Mouse (Mus musculus) embryonic facial prominence, embryonic 10.5 days (tissue): ENCODE data around the gene Ptprn2. TPM values are rescaled to one million over a fixed set of nuclear protein-coding genes. Genes with fewer than 3 reads are reported as not detected.

Experiments
- DNase-seq: peaks from one replicate; pipeline ENCODE4 v3.0.0-alpha.2; 2017; ENCODE audit warnings: low spot score
- H3K27ac ChIP-seq: fragments of 300-500 bp; sonication (generic); replicated peaks from 2 replicates; pipeline ENCODE4 v1.5.1; 2016; ENCODE audit warnings: mild to moderate bottlenecking
- H3K27me3 ChIP-seq: fragments of 300-500 bp; sonication (generic); replicated peaks from 2 replicates; pipeline ENCODE4 v1.6.1; 2016; ENCODE audit warnings: low read depth, mild to moderate bottlenecking; ENCODE audit not compliant: poor library complexity, severe bottlenecking
- H3K36me3 ChIP-seq: fragments of 300-500 bp; sonication (generic); replicated peaks from 2 replicates; pipeline ENCODE4 v1.6.1; 2016; ENCODE audit warnings: mild to moderate bottlenecking, moderate library complexity
- H3K4me1 ChIP-seq: fragments of 300-500 bp; sonication (generic); 2 replicates; pipeline ENCODE4 v1.6.1; 2016
- H3K4me3 ChIP-seq: fragments of 300-500 bp; sonication (generic); 2 replicates; pipeline ENCODE4 v1.5.1; 2016; ENCODE audit warnings: mild to moderate bottlenecking, moderate library complexity
- H3K9me3 ChIP-seq: fragments of 300-500 bp; sonication (generic); 2 replicates; pipeline ENCODE4 v1.6.1; 2016; ENCODE audit warnings: mild to moderate bottlenecking
- WGBS: fragments of 180-500 bp; shearing (Covaris S2); methylation state at CpG from one replicate; pipeline ENCODE4 v1.1.7; 2016; 5-methylcytosine and 5-hydroxymethylcytosine counted together
- polyA plus RNA-seq: library from polyadenylated mRNA; unstranded; fragments of >200 nt; fragmentation: Nextera tagmentation; extraction: Ambion mirVana; gene quantifications from 2 replicates; pipeline ENCODE4 v1.2.1, GENCODE M21; 2016

Ptprn2 gene
- polyA plus RNA-seq, 1 experiment from 2014 or later, result 1.4 TPM

GRCm38 (mm10) chr12:116711133-116711532 lies 225.6 kb downstream of the Ptprn2 start:
- Histone ChIP-seq H3K9me3 (no peaks in the 10 kb centered on the region), H3K4me1 (no peaks in the 10 kb centered on the region), H3K36me3 (no peaks in the 10 kb centered on the region), H3K4me3 (no peak overlapping the region), H3K27me3 (no peaks in the 10 kb centered on the region), H3K27ac (no peak overlapping the region)
- DNase-seq, result no peak
- WGBS, result 92% methylated on average over 6 of the region's 6 CpGs

GRCm38 (mm10) chr12:116713096-116713495 lies 227.6 kb downstream of the Ptprn2 start:
- Histone ChIP-seq H3K4me1 (no peaks in the 10 kb centered on the region), H3K4me3 (no peak overlapping the region), H3K27ac (no peak overlapping the region), H3K36me3 (no peaks in the 10 kb centered on the region), H3K9me3 (no peaks in the 10 kb centered on the region), H3K27me3 (no peaks in the 10 kb centered on the region)
- DNase-seq, result no peak

GRCm38 (mm10) chr12:116721062-116721461 lies 235.5 kb downstream of the Ptprn2 start:
- 76% methylated on average over 2 of the region's 2 CpGs for WGBS
- H3K9me3 ChIP-seq, result no peaks in the 10 kb centered on the region
- no peak overlapping the region for H3K4me3 ChIP-seq
- H3K4me1 ChIP-seq, result no peaks in the 10 kb centered on the region
- no peak overlapping the region for H3K27ac ChIP-seq
- no peak for DNase-seq
- no peaks in the 10 kb centered on the region for H3K36me3 ChIP-seq
- H3K27me3 ChIP-seq, result no peaks in the 10 kb centered on the region

- Histone ChIP-seq H3K27ac (no peak overlapping the region), H3K9me3 (no peaks in the 10 kb centered on the region), H3K27me3 (no peaks in the 10 kb centered on the region), H3K4me3 (no peak overlapping the region), H3K4me1 (no peaks in the 10 kb centered on the region), H3K36me3 (no peaks in the 10 kb centered on the region)
- DNase-seq, result no peak
- 87% methylated on average over 5 of the region's 5 CpGs for WGBS
Measured at GRCm38 (mm10) chr12:116740141-116740540, 254.6 kb downstream of the Ptprn2 start.

- DNase-seq, result no peak
- Histone ChIP-seq H3K27me3 (no peaks in the 10 kb centered on the region), H3K9me3 (no peaks in the 10 kb centered on the region)
Measured at GRCm38 (mm10) chr12:116741300-116741699, 255.8 kb downstream of the Ptprn2 start.

GRCm38 (mm10) chr12:116746401-116746800 lies 260.9 kb downstream of the Ptprn2 start:
- H3K4me1 ChIP-seq, result no peaks in the 10 kb centered on the region; the same call in 1 of the 2 replicates
- H3K4me3 ChIP-seq, result no peak overlapping the region
- 92% methylated on average over 2 of the region's 2 CpGs for WGBS
- H3K36me3 ChIP-seq, result no peaks in the 10 kb centered on the region
- no peaks in the 10 kb centered on the region for H3K9me3 ChIP-seq
- no peak for DNase-seq
- no peaks in the 10 kb centered on the region for H3K27me3 ChIP-seq
- H3K27ac ChIP-seq, result no peak overlapping the region

More at GRCm38 (mm10) chr12:116741300-116741699, 255.8 kb downstream of the Ptprn2 start:
- no peak overlapping the region for H3K4me3 ChIP-seq
- H3K36me3 ChIP-seq, result no peaks in the 10 kb centered on the region
- H3K27ac ChIP-seq, result no peak overlapping the region
- no peaks in the 10 kb centered on the region; the same call in 1 of the 2 replicates for H3K4me1 ChIP-seq

GRCm38 (mm10) chr12:116752784-116753183 lies 267.3 kb downstream of the Ptprn2 start:
- H3K36me3 ChIP-seq, result no peaks in the 10 kb centered on the region
- H3K9me3 ChIP-seq, result peaks cover 2% of the 10 kb centered on the region; the same call in 1 of the 2 replicates
- H3K4me3 ChIP-seq, result no peak overlapping the region
- H3K27ac ChIP-seq, result no peak overlapping the region
- no peaks in the 10 kb centered on the region for H3K4me1 ChIP-seq
- 92% methylated on average over 1 of the region's 1 CpGs for WGBS
- H3K27me3 ChIP-seq, result no peaks in the 10 kb centered on the region
- DNase-seq, result no peak

- H3K27me3 ChIP-seq, result no peaks in the 10 kb centered on the region
- no peaks in the 10 kb centered on the region for H3K36me3 ChIP-seq
- no peaks in the 10 kb centered on the region for H3K9me3 ChIP-seq
- no peaks in the 10 kb centered on the region for H3K4me1 ChIP-seq
- no peak for DNase-seq
- H3K4me3 ChIP-seq, result no peak overlapping the region
- H3K27ac ChIP-seq, result no peak overlapping the region
Measured at GRCm38 (mm10) chr12:116763961-116764360, 278.4 kb downstream of the Ptprn2 start.

GRCm38 (mm10) chr12:116770911-116771310 lies 285.4 kb downstream of the Ptprn2 start:
- Histone ChIP-seq H3K9me3 (no peaks in the 10 kb centered on the region), H3K27ac (no peak overlapping the region), H3K36me3 (no peaks in the 10 kb centered on the region), H3K4me1 (peaks cover 14% of the 10 kb centered on the region), H3K4me3 (no peak overlapping the region), H3K27me3 (0 out of 2 replicates have a peak, but pooled peaks cover 5% of the 10 kb centered on the region)
- no peak for DNase-seq
- WGBS, result 74% methylated on average over 6 of the region's 6 CpGs

GRCm38 (mm10) chr12:116771493-116771892 lies 286.0 kb downstream of the Ptprn2 start:
- WGBS, result 77% methylated on average over 4 of the region's 4 CpGs
- no peak for DNase-seq

GRCm38 (mm10) chr12:116772081-116772566 lies 286.6 kb downstream of the Ptprn2 start:
- no peaks in the 10 kb centered on the region for H3K9me3 ChIP-seq
- no peak overlapping the region for H3K4me3 ChIP-seq
- peaks cover 14% of the 10 kb centered on the region for H3K4me1 ChIP-seq
- peak; percentile 46 for DNase-seq
- peaks cover 15% of the 10 kb centered on the region; the same call in 1 of the 2 replicates for H3K27me3 ChIP-seq
- WGBS, result 50% methylated on average over 7 of the region's 7 CpGs
- no peak overlapping the region; the same call in 1 of the 2 replicates for H3K27ac ChIP-seq
- no peaks in the 10 kb centered on the region for H3K36me3 ChIP-seq

More at GRCm38 (mm10) chr12:116771493-116771892, 286.0 kb downstream of the Ptprn2 start:
- Histone ChIP-seq H3K9me3 (no peaks in the 10 kb centered on the region), H3K36me3 (no peaks in the 10 kb centered on the region), H3K4me1 (peaks cover 14% of the 10 kb centered on the region), H3K4me3 (no peak overlapping the region), H3K27ac (no peak overlapping the region), H3K27me3 (peaks cover 10% of the 10 kb centered on the region; the same call in 1 of the 2 replicates)

- DNase-seq, result no peak
- H3K36me3 ChIP-seq, result no peaks in the 10 kb centered on the region
- WGBS, result 88% methylated on average over 3 of the region's 3 CpGs
- H3K4me3 ChIP-seq, result no peak overlapping the region
- peaks cover 15% of the 10 kb centered on the region; the same call in 1 of the 2 replicates for H3K27me3 ChIP-seq
- H3K27ac ChIP-seq, result no peak overlapping the region
- no peaks in the 10 kb centered on the region for H3K9me3 ChIP-seq
- peaks cover 14% of the 10 kb centered on the region for H3K4me1 ChIP-seq
Measured at GRCm38 (mm10) chr12:116773344-116773743, 287.8 kb downstream of the Ptprn2 start.

GRCm38 (mm10) chr12:116776447-116776846 lies 290.9 kb downstream of the Ptprn2 start:
- no peak overlapping the region for H3K27ac ChIP-seq
- no peaks in the 10 kb centered on the region for H3K36me3 ChIP-seq
- WGBS, result 93% methylated on average over 8 of the region's 8 CpGs
- peaks cover 15% of the 10 kb centered on the region; the same call in 1 of the 2 replicates for H3K27me3 ChIP-seq
- H3K4me1 ChIP-seq, result peaks cover 10% of the 10 kb centered on the region
- DNase-seq, result no peak
- no peak overlapping the region for H3K4me3 ChIP-seq
- no peaks in the 10 kb centered on the region for H3K9me3 ChIP-seq
